In genomic region chr7:128009715-128010340, GRCm38 (mm10) we compare ENCODE assay signal across 11 mouse cellular contexts. TPM values are rescaled to one million over a fixed set of nuclear protein-coding genes. Genes with fewer than 3 reads are reported as not detected.
DNase-seq lines count a peak whose midpoint lies in the region; ATAC-seq lines count a peak whose summit lies in the region.
"Had no signal": no experiment of that assay in that cellular context is flagged by ENCODE, and none has a peak within 500 bp of the region (broad histone marks: within the 10 kb centered on the region; RNA-seq: fewer than 3 reads in every experiment).

No protein-coding gene starts in this region.

- peak overlapping the region; percentile 44 for H3K4me2 ChIP-seq in heart, embryonic 16.5 days (ENCODE audit: low read depth, low read length)
- H3K4me2 ChIP-seq in kidney, embryonic 15.5 days, result peak overlapping the region; percentile 42
- H3K4me2 ChIP-seq in midbrain, embryonic 11.5 days, result no peak overlapping the region

- H3K4me1 ChIP-seq in heart, embryonic 16.5 days (ENCODE audit: control insufficient read depth, insufficient read depth, low read length), result no peaks in the 10 kb centered on the region
- H3K4me1 ChIP-seq in kidney, embryonic 15.5 days, result peaks cover 10% of the 10 kb centered on the region
- no peaks in the 10 kb centered on the region for H3K4me1 ChIP-seq in midbrain, embryonic 11.5 days (ENCODE audit: control insufficient read depth, insufficient read depth, low read length)

- DNase-seq in heart, adult 11 months, result no peak
- peak; percentile 46 for DNase-seq in embryo, embryonic 10 days (ENCODE audit: low spot score)
- DNase-seq in midbrain, embryonic 11.5 days (ENCODE audit: low spot score, missing footprints), result peak; percentile 70
- DNase-seq in adrenal gland, postnatal 25 days, result no peak
- no peak for DNase-seq in left cerebral cortex, postnatal 25 days (ENCODE audit: low spot score in 2 of 2)

- no peak overlapping the region for H3K27ac ChIP-seq in heart, embryonic 16.5 days (ENCODE audit: low read length)
- no peak overlapping the region for H3K27ac ChIP-seq in kidney, embryonic 15.5 days
- H3K27ac ChIP-seq in midbrain, embryonic 11.5 days (ENCODE audit: low read depth, low read length), result no peak overlapping the region
- H3K27ac ChIP-seq: layer of hippocampus, adult 2 months had no signal

- intact Hi-C loops in left cerebral cortex, postnatal 25 days (cut with DNase I), result no loop called here

- H3K36me3 ChIP-seq in heart, embryonic 16.5 days (ENCODE audit: control insufficient read depth, insufficient read depth), result no peaks in the 10 kb centered on the region
- H3K36me3 ChIP-seq in kidney, embryonic 15.5 days, result no peaks in the 10 kb centered on the region
- no peaks in the 10 kb centered on the region for H3K36me3 ChIP-seq in midbrain, embryonic 11.5 days (ENCODE audit: control insufficient read depth, insufficient read depth, low read length)

- ATAC-seq in heart, embryonic 16.5 days (replicated peaks; ENCODE audit: extremely low read depth, insufficient read depth, low FRiP score), result no peak
- ATAC-seq in kidney, embryonic 15.5 days (replicated peaks; ENCODE audit: low FRiP score), result no peak
- ATAC-seq in midbrain, embryonic 11.5 days (ENCODE audit: low FRiP score), result no peak
- no peak for ATAC-seq in megakaryocyte progenitor cell, adult 5-6 weeks (replicated peaks; ENCODE audit: poor library complexity)

- H3K9ac ChIP-seq in heart, embryonic 16.5 days (ENCODE audit: low read length), result no peak overlapping the region
- no peak overlapping the region for H3K9ac ChIP-seq in kidney, embryonic 15.5 days
- no peak overlapping the region for H3K9ac ChIP-seq in midbrain, embryonic 11.5 days (ENCODE audit: low read length)

- 37% methylated on average over 40 of the region's 40 CpGs for WGBS in heart, embryonic 16.5 days
- 63% methylated on average over 40 of the region's 40 CpGs for WGBS in kidney, embryonic 15.5 days
- WGBS in midbrain, embryonic 11.5 days, result 49% methylated on average over 40 of the region's 40 CpGs

- no peak overlapping the region for H3K4me3 ChIP-seq in heart, embryonic 16.5 days (ENCODE audit: low read length)
- peak overlapping the region; percentile 19 for H3K4me3 ChIP-seq in kidney, embryonic 15.5 days (replicated peaks)
- H3K4me3 ChIP-seq in midbrain, embryonic 11.5 days (ENCODE audit: low read depth, low read length), result no peak overlapping the region
- H3K4me3 ChIP-seq: erythroblast, embryonic 14.5 days; layer of hippocampus, adult 2 months had no signal

- H3K27me3 ChIP-seq in heart, embryonic 16.5 days (ENCODE audit: control insufficient read depth, insufficient read depth, low read length), result no peaks in the 10 kb centered on the region
- H3K27me3 ChIP-seq in kidney, embryonic 15.5 days, result 0 out of 2 replicates have a peak, but pooled peaks cover under 1% of the 10 kb centered on the region
- H3K27me3 ChIP-seq in midbrain, embryonic 11.5 days (ENCODE audit: control insufficient read depth, insufficient read depth, low read length), result no peaks in the 10 kb centered on the region; the same call in 1 of the 2 replicates
- H3K27me3 ChIP-seq: CH12.LX had no signal

- no peaks in the 10 kb centered on the region for H3K9me3 ChIP-seq in heart, embryonic 16.5 days (replicated peaks; ENCODE audit: control insufficient read depth, low read length)
- no peaks in the 10 kb centered on the region for H3K9me3 ChIP-seq in kidney, embryonic 15.5 days (replicated peaks)
- H3K9me3 ChIP-seq in midbrain, embryonic 11.5 days (ENCODE audit: control insufficient read depth, low read length), result no peaks in the 10 kb centered on the region

RNA-seq across cellular contexts. Expression of gene Trim72, which starts 6.1 kb away (rescaled TPM):
- polyA plus RNA-seq in heart, embryonic 16.5 days (2015; fragmentation: Nextera tagmentation; extraction: Ambion mirVana), result 0.84 and 1.0 TPM in 2 replicates
- 0.31 and 0.60 TPM in 2 replicates for polyA plus RNA-seq in kidney, embryonic 15.5 days (2015; fragmentation: Nextera tagmentation; extraction: Ambion mirVana)
- 0.07 TPM in 1 of 2 replicates, not detected in the other for polyA plus RNA-seq in midbrain, embryonic 11.5 days (2014; fragmentation: Nextera tagmentation; extraction: Ambion mirVana)
- 0.24 TPM in 1 of 2 replicates, not detected in the other for total RNA-seq in adrenal gland, postnatal 25 days (2021)
- total RNA-seq in left cerebral cortex, postnatal 25 days (2021), result 1 to 10 TPM; 1.1 to 1.5 TPM
- total RNA-seq in megakaryocyte progenitor cell, adult 5-6 weeks (2015), result not detected in 2 replicates
- total RNA-seq in megakaryocyte progenitor cell, adult 5-6 weeks (2017), result not detected in 2 replicates

RNA-seq across cellular contexts. Expression of gene Pycard, which starts 16.2 kb away (rescaled TPM):
- 60.8 and 72.1 TPM in 2 replicates for polyA plus RNA-seq in heart, embryonic 16.5 days (2015; fragmentation: Nextera tagmentation; extraction: Ambion mirVana)
- 43.9 and 45.1 TPM in 2 replicates for polyA plus RNA-seq in kidney, embryonic 15.5 days (2015; fragmentation: Nextera tagmentation; extraction: Ambion mirVana)
- 5.5 and 6.7 TPM in 2 replicates for polyA plus RNA-seq in midbrain, embryonic 11.5 days (2014; fragmentation: Nextera tagmentation; extraction: Ambion mirVana)
- 2.8 and 5.5 TPM in 2 replicates for total RNA-seq in adrenal gland, postnatal 25 days (2021)
- total RNA-seq in left cerebral cortex, postnatal 25 days (2021), result 1 to 10 TPM; 2.3 to 4.0 TPM
- total RNA-seq in megakaryocyte progenitor cell, adult 5-6 weeks (2015), result 142 and 147 TPM in 2 replicates
- 20.8 and 26.9 TPM in 2 replicates for total RNA-seq in megakaryocyte progenitor cell, adult 5-6 weeks (2017)

RNA-seq across cellular contexts. Expression of gene Fus, which starts 42.6 kb away (rescaled TPM):
- 249 and 255 TPM in 2 replicates for polyA plus RNA-seq in heart, embryonic 16.5 days (2015; fragmentation: Nextera tagmentation; extraction: Ambion mirVana)
- polyA plus RNA-seq in kidney, embryonic 15.5 days (2015; fragmentation: Nextera tagmentation; extraction: Ambion mirVana), result 421 and 440 TPM in 2 replicates
- polyA plus RNA-seq in midbrain, embryonic 11.5 days (2014; fragmentation: Nextera tagmentation; extraction: Ambion mirVana), result 51.6 and 54.4 TPM in 2 replicates
- 189 and 309 TPM in 2 replicates for total RNA-seq in adrenal gland, postnatal 25 days (2021)
- 100 to 1,000 TPM; 270 to 316 TPM for total RNA-seq in left cerebral cortex, postnatal 25 days (2021)
- total RNA-seq in megakaryocyte progenitor cell, adult 5-6 weeks (2015), result 180 and 190 TPM in 2 replicates
- total RNA-seq in megakaryocyte progenitor cell, adult 5-6 weeks (2017), result 27.2 and 49.5 TPM in 2 replicates

RNA-seq across cellular contexts. Expression of gene Itgam, which starts 52.6 kb away (rescaled TPM):
- polyA plus RNA-seq in heart, embryonic 16.5 days (2015; fragmentation: Nextera tagmentation; extraction: Ambion mirVana), result 0.98 and 1.2 TPM in 2 replicates
- 1.2 and 1.4 TPM in 2 replicates for polyA plus RNA-seq in kidney, embryonic 15.5 days (2015; fragmentation: Nextera tagmentation; extraction: Ambion mirVana)
- 0.20 and 0.37 TPM in 2 replicates for polyA plus RNA-seq in midbrain, embryonic 11.5 days (2014; fragmentation: Nextera tagmentation; extraction: Ambion mirVana)
- total RNA-seq in adrenal gland, postnatal 25 days (2021), result 2.5 and 2.9 TPM in 2 replicates
- 10 to 100 TPM; 10.8 to 11.2 TPM for total RNA-seq in left cerebral cortex, postnatal 25 days (2021)
- total RNA-seq in megakaryocyte progenitor cell, adult 5-6 weeks (2015), result 23.6 and 24.3 TPM in 2 replicates
- total RNA-seq in megakaryocyte progenitor cell, adult 5-6 weeks (2017), result 28.0 and 34.9 TPM in 2 replicates

RNA-seq across cellular contexts. Expression of gene Gm49368, which starts 52.7 kb away (rescaled TPM):
- polyA plus RNA-seq in heart, embryonic 16.5 days (2015; fragmentation: Nextera tagmentation; extraction: Ambion mirVana), result not detected in 2 replicates
- polyA plus RNA-seq in kidney, embryonic 15.5 days (2015; fragmentation: Nextera tagmentation; extraction: Ambion mirVana), result not detected in 2 replicates
- polyA plus RNA-seq in midbrain, embryonic 11.5 days (2014; fragmentation: Nextera tagmentation; extraction: Ambion mirVana), result not detected in 2 replicates
- not detected in 2 replicates for total RNA-seq in adrenal gland, postnatal 25 days (2021)
- not detected for total RNA-seq in left cerebral cortex, postnatal 25 days (2021)
- total RNA-seq in megakaryocyte progenitor cell, adult 5-6 weeks (2015), result 0.05 TPM in 1 of 2 replicates, not detected in the other
- not detected in 2 replicates for total RNA-seq in megakaryocyte progenitor cell, adult 5-6 weeks (2017)
- total RNA-seq: CH12.LX; layer of hippocampus, adult 2 months had no signal
- polyA plus RNA-seq: erythroblast, embryonic 14.5 days had no signal

Comparison
In these comparisons a context has a peak if more than half of its experiments do, and no peak if none do; other contexts are left out.
1. DNase-seq: peak in embryo, embryonic 10 days (single experiment) and midbrain, embryonic 11.5 days (single experiment); none in heart, adult 11 months (single experiment), adrenal gland, postnatal 25 days (single experiment) and left cerebral cortex, postnatal 25 days (0 of 2).